Mouse (Mus musculus) limb, embryonic 13.5 days (tissue): ENCODE data around the gene Tmem253. TPM values are rescaled to one million over a fixed set of nuclear protein-coding genes. Genes with fewer than 3 reads are reported as not detected.
"Not testable (repeated sequence)": the region's sequence is repeated elsewhere in the genome, so short reads cannot be mapped to it uniquely, and the experiment has no call there.

Experiments
- ATAC-seq: fragments of 200-750 bp; cut with Nextera tagmentation; 2 replicates; pipeline ENCODE4 v1.8.0; 2017; ENCODE audit warnings: low read depth, moderate number of reproducible peaks, moderate TSS enrichment; ENCODE audit not compliant: low FRiP score
- H3K27ac ChIP-seq: fragments of 300-500 bp; sonication (generic); 2 replicates; pipeline ENCODE4 v1.5.1; 2015; ENCODE audit warnings: inconsistent platforms, mild to moderate bottlenecking, moderate library complexity
- H3K27me3 ChIP-seq: fragments of 300-500 bp; sonication (generic); 2 replicates; pipeline ENCODE4 v1.6.1; 2015; ENCODE audit warnings: mild to moderate bottlenecking, inconsistent platforms
- H3K36me3 ChIP-seq: fragments of 300-500 bp; sonication (generic); 2 replicates; pipeline ENCODE4 v1.6.1; 2015; ENCODE audit warnings: inconsistent platforms, mild to moderate bottlenecking, moderate library complexity
- H3K4me1 ChIP-seq: fragments of 300-500 bp; sonication (generic); 2 replicates; pipeline ENCODE4 v1.6.1; 2015; ENCODE audit warnings: inconsistent platforms
- H3K4me2 ChIP-seq: fragments of 300-500 bp; sonication (generic); replicated peaks from 2 replicates; pipeline ENCODE4 v1.6.1; 2015; ENCODE audit warnings: inconsistent platforms, mild to moderate bottlenecking, moderate library complexity
- H3K4me3 ChIP-seq: fragments of 300-500 bp; sonication (generic); 2 replicates; pipeline ENCODE4 v1.5.1; 2015; ENCODE audit warnings: moderate library complexity, mild to moderate bottlenecking, inconsistent platforms
- H3K9ac ChIP-seq: fragments of 300-500 bp; sonication (generic); 2 replicates; pipeline ENCODE4 v1.6.1; 2015; ENCODE audit warnings: mild to moderate bottlenecking, inconsistent platforms
- H3K9me3 ChIP-seq: fragments of 300-500 bp; sonication (generic); 2 replicates; pipeline ENCODE4 v1.6.1; 2016; ENCODE audit warnings: inconsistent platforms
- WGBS: fragments of 180-500 bp; shearing (Covaris S2); methylation state at CpG from one replicate; pipeline ENCODE4 v1.1.7; 2015; 5-methylcytosine and 5-hydroxymethylcytosine counted together
- polyA plus RNA-seq: library from polyadenylated mRNA; unstranded; fragments of >200 nt; fragmentation: Nextera tagmentation; extraction: Ambion mirVana; gene quantifications from 2 replicates; pipeline ENCODE4 v1.2.1, GENCODE M21; 2015

Tmem253 gene
- polyA plus RNA-seq, 1 experiment from 2014 or later: 1.4 TPM

DNA sequence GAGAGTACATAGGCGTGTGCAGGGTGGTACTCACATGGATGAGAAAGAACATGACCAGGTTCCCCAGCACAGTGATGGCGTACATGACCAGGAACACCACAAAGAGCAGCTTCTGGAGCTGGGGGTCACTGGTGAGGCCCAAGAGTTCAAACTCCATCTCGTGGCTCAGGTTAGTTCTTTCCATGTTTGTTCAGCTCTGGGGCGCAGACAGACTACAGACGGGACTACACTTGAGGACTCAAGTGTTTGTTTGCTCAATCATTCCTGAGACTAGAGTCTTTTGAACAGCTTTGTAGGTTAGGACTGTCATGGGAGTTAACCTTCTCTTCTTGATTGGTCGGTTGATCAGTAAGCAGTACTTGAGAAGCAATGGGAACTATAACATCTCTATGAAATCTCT is 20.5 kb downstream of the Tmem253 start:
- H3K9ac ChIP-seq: no peak overlapping the region
- H3K4me1 ChIP-seq: no peaks in the 10 kb centered on the region
- no peaks in the 10 kb centered on the region for H3K36me3 ChIP-seq
- H3K27me3 ChIP-seq: no peaks in the 10 kb centered on the region
- no peak overlapping the region for H3K27ac ChIP-seq
- H3K4me3 ChIP-seq: no peak overlapping the region
- no peak for ATAC-seq
- no peak overlapping the region for H3K4me2 ChIP-seq
- no peaks in the 10 kb centered on the region for H3K9me3 ChIP-seq
- WGBS: 92% methylated on average over 6 of the region's 6 CpGs

DNA sequence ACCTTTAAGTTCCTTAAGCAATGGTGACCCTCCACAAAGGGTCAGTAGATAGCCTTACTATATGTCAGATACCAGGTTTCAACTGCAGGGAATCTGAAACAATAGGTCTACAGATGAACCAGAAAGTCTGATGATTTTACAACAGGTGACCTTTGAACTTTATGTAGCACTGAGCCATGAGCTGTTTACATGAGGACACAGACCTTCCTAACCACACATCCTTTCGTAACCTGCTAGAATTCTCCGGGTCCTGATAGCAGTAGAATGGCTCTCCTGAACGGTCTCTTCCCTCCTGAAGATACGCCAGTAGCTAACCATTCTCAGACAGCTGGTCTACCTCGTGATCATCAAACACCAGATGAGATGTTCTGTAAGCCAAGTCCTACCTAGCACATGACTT is 23.9 kb downstream of the Tmem253 start:
- Histone ChIP-seq H3K9ac (no peak overlapping the region), H3K27me3 (0 out of 2 replicates have a peak, but pooled peaks cover 5% of the 10 kb centered on the region), H3K9me3 (no peaks in the 10 kb centered on the region), H3K4me1 (no peaks in the 10 kb centered on the region), H3K4me3 (no peak overlapping the region), H3K4me2 (no peak overlapping the region), H3K27ac (no peak overlapping the region), H3K36me3 (no peaks in the 10 kb centered on the region)
- WGBS: 86% methylated on average over 5 of the region's 5 CpGs
- no peak for ATAC-seq

DNA sequence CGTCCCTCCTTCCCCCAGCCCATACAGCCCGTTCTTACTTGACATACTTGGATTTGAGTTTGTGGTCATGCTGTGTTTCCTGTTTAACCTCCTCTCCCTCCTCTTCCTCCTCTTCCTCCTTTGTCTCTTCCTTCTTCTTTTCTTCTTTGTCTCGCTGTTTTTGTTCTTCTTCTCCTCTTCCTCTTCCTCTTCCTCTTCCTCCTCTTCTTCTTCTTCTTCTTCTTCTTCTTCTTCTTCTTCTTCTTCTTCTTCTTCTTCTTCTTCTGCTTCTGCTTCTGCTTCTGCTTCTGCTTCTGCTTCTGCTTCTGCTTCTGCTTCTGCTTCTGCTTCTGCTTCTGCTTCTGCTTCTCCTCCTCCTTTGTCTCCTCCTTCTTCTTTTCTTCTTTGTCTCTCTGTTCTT is 26.9 kb downstream of the Tmem253 start, which contains the start of gene Olfr221:
Gene Olfr221 (minus strand): TSS at position 101 of the 400 bp plus-strand sequence.
- H3K27ac ChIP-seq, H3K4me1 ChIP-seq, H3K27me3 ChIP-seq, H3K4me3 ChIP-seq, H3K9me3 ChIP-seq, H3K36me3 ChIP-seq, H3K4me2 ChIP-seq, H3K9ac ChIP-seq, ATAC-seq: not testable (repeated sequence)
- 70% methylated on average over 3 of the region's 3 CpGs for WGBS

DNA sequence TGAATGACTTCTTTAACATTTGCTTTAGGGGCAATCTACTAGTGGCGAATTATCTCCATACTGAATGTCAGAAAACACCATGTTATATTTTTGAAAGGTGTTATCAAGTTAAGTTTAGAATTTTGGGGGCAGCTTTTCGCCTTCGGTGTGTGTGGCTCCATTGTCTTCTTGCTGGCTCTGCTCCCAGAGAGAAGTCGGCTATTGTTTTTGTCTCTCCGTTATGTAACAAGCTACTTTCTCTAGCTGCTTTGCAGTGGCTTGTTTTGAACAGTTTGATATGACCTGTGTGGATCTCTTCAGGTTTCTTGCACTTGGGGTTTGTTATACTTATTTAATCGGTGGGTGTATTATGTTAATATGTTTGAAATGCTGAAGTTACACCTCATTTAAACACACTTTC is 28.0 kb downstream of the Tmem253 start:
- Histone ChIP-seq H3K27me3 (0 out of 2 replicates have a peak, but pooled peaks cover 5% of the 10 kb centered on the region), H3K9ac (no peak overlapping the region), H3K4me3 (no peak overlapping the region), H3K9me3 (no peaks in the 10 kb centered on the region), H3K4me2 (no peak overlapping the region), H3K36me3 (no peaks in the 10 kb centered on the region), H3K27ac (no peak overlapping the region), H3K4me1 (no peaks in the 10 kb centered on the region)
- WGBS: 77% methylated on average over 6 of the region's 6 CpGs
- ATAC-seq: no peak

DNA sequence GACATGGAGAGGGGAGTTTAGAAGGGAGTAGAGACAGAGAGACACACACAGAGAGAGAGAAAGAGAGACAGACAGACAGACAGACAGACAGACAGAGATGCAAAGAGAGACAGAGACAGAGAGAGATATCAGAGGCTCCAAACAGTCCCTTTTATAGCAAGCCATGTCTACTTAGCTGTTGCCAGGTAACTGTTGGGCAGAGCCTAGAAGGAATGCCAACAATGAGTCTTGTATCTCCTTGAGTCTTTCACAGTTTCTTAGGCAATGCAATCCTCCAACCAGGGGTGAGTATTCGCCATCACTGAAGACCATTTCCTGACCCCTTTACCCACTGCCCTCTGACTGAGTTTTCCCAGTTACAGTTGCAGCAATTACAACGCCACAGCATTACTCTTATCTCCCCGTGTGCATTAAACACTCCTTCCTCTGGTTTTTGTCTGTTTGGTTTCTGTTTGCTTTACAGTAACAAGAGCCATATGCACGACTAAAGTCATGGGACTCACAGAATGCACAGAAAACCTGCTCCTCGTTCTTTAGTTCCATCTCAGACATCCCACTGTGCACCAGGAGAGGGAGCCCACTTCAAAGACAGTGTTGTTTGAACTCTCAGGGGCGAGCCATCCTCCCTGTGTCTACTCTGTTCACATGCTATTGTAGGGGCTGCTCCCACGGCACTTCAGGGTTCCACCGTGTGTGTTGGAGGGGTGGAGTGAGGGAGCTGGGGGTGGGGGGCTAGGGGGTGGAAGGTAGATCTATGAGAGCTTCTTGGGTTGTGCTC is 29.6 kb downstream of the Tmem253 start:
- H3K27me3 ChIP-seq: 0 out of 2 replicates have a peak, but pooled peaks cover 5% of the 10 kb centered on the region
- 11% methylated on average over 8 of the region's 8 CpGs for WGBS
- 0 out of 2 replicates have a peak overlapping the region, but pooled peaks have one; percentile 9 for H3K4me2 ChIP-seq
- H3K4me1 ChIP-seq: no peaks in the 10 kb centered on the region
- H3K36me3 ChIP-seq: no peaks in the 10 kb centered on the region
- H3K9ac ChIP-seq: no peak overlapping the region
- ATAC-seq: no peak
- H3K4me3 ChIP-seq: no peak overlapping the region
- no peaks in the 10 kb centered on the region for H3K9me3 ChIP-seq
- no peak overlapping the region for H3K27ac ChIP-seq

DNA sequence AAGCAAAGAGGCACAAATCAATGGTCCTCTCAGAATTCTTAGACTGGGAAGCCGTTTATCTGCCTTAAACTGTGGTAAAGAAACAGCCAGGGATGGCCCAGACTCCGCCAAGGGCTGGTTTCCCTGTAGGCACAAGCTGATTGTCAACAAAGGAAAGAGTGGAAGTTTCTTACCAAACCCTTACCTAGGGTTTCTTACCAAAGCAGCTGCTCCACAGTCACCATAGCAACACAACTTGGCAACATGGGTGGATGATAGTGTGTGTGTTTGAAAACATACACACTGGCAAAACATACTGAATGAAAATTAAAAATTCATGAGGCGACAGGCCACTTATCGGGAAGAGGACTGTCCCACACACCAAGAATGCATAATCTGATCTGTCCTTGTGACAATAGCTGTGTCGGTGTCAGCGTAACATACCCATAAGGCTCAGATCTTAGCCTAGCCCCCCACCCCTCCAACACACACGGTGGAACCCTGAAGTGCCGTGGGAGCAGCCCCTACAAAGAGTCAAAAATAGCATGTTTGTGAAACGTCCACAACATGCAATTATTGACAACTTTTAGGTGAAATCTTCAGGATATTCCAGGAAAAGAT is 30.6 kb downstream of the Tmem253 start:
- no peak overlapping the region for H3K4me3 ChIP-seq
- 0 out of 2 replicates have a peak, but pooled peaks cover 5% of the 10 kb centered on the region for H3K27me3 ChIP-seq
- H3K27ac ChIP-seq: no peak overlapping the region
- H3K9ac ChIP-seq: no peak overlapping the region
- no peaks in the 10 kb centered on the region for H3K4me1 ChIP-seq
- no peaks in the 10 kb centered on the region for H3K36me3 ChIP-seq
- ATAC-seq: no peak
- 83% methylated on average over 9 of the region's 9 CpGs for WGBS
- H3K9me3 ChIP-seq: no peaks in the 10 kb centered on the region
- no peak overlapping the region for H3K4me2 ChIP-seq

DNA sequence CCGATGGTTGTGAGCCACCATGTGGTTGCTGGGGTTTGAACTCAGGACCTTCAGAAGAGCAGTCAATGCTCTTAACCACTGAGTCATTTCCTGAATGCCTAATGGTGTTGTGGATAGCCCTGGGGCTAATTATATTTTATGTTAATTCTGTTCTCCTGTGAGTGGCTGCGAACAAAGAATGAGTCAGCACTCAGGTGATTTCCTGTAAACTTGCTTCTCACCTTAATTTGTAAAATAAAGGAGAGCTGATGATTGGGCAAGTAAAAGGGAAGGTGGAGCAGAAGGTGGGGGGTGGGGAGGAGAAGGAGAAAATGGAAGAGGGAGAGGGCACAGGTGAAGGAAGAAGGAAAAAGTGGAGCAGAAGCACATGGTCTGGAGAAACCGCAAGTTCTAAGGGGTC is 37.3 kb downstream of the Tmem253 start:
- not testable (repeated sequence) for H3K4me3 ChIP-seq, ATAC-seq, H3K36me3 ChIP-seq, H3K9ac ChIP-seq, H3K9me3 ChIP-seq, H3K27ac ChIP-seq, H3K27me3 ChIP-seq, H3K4me1 ChIP-seq, H3K4me2 ChIP-seq
- 83% methylated on average over 3 of the region's 3 CpGs for WGBS

DNA sequence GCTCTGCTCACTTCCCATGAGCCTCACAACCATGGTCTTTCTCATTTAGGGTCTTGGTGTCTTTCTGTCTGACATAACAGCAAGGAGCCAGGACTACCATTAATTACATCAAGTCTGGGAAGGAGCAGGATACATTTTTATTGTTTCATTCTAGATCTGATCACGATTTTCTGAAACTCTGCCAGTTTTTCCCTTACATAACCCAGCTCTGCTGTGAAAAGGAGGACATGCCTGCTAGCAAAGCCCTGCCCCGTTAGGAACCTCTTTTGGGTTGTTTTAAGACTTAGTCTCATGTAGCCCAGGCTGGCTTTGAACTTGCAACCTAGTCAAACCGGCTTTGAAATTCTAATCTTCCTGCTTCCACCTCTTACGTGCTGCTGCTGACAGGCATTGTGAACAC is 44.5 kb downstream of the Tmem253 start:
- Histone ChIP-seq H3K9me3 (no peaks in the 10 kb centered on the region), H3K4me2 (no peak overlapping the region), H3K27ac (no peak overlapping the region), H3K27me3 (no peaks in the 10 kb centered on the region), H3K9ac (no peak overlapping the region), H3K4me1 (no peaks in the 10 kb centered on the region), H3K36me3 (no peaks in the 10 kb centered on the region), H3K4me3 (no peak overlapping the region)
- WGBS: 64% methylated on average over 4 of the region's 4 CpGs
- no peak for ATAC-seq

DNA sequence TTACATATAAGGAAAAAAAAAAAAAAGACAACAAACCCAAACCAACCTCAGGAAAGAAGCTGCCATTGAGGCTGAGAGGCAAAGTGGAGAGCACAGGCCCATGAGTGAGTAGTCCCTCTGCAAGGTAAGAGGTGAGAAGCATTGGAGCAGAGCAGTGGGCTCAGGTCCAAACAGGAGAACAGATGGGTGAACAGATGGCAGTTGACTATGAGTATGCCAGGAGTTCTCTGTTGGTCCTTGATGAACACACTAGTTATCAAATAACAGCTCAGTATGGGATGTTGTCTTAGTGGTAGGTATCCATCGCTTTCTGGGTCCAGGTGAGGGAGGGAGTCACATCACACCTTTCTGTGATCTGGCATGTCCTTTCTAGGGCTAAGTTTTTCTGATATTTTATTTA is 45.3 kb downstream of the Tmem253 start:
- H3K27ac ChIP-seq: no peak overlapping the region
- H3K4me1 ChIP-seq: no peaks in the 10 kb centered on the region
- H3K9me3 ChIP-seq: no peaks in the 10 kb centered on the region
- H3K36me3 ChIP-seq: no peaks in the 10 kb centered on the region
- no peaks in the 10 kb centered on the region for H3K27me3 ChIP-seq
- H3K4me2 ChIP-seq: no peak overlapping the region
- no peak for ATAC-seq
- 86% methylated on average over 1 of the region's 1 CpGs for WGBS
- no peak overlapping the region for H3K4me3 ChIP-seq
- no peak overlapping the region for H3K9ac ChIP-seq

DNA sequence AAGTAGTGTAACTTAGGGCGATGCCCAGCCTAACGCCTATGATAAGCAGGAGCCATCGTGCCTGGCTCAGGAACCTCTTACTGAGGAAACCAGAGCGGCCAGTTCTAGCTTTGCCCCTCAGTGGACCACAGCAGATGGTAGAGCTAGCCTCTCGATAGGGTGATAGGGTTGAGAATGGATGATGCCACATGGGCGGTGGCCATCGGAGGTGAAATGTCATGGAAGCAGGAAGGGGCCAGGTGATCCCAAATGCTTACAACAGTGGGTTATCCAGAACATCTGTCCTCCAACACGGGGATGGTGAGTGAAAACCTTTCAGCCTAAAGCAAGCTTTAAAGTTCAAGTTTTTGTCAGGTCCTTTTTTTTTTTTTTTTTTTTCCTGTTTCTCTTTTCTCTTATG is 46.3 kb downstream of the Tmem253 start:
- Histone ChIP-seq H3K27ac (no peak overlapping the region), H3K4me3 (no peak overlapping the region), H3K27me3 (no peaks in the 10 kb centered on the region), H3K9ac (no peak overlapping the region), H3K9me3 (no peaks in the 10 kb centered on the region), H3K36me3 (no peaks in the 10 kb centered on the region), H3K4me2 (no peak overlapping the region), H3K4me1 (no peaks in the 10 kb centered on the region)
- WGBS: 86% methylated on average over 8 of the region's 8 CpGs
- no peak for ATAC-seq

DNA sequence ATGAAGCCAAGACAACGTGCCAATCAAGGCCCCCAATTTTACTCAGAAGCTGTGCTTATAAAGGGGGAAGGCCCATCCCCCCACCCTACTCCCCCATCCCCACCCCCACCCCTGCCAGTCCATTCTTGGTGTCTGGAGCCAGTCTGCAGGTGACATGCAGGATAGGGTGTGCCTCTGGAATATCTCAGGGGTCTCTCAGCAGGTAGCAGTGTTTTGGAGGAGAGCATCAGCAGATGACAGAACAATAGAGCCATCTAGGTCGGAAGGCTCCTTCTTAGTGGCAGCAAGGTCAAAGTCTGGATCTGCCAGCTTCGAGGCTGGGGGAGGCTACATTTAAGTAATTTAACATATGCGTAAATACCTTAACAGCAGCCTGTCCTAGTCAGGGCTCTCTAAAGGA is 50.7 kb downstream of the Tmem253 start:
- H3K4me2 ChIP-seq: no peak overlapping the region
- no peak overlapping the region for H3K9ac ChIP-seq
- no peak for ATAC-seq
- H3K27me3 ChIP-seq: no peaks in the 10 kb centered on the region
- peaks cover 7% of the 10 kb centered on the region for H3K36me3 ChIP-seq
- no peak overlapping the region for H3K27ac ChIP-seq
- no peaks in the 10 kb centered on the region for H3K9me3 ChIP-seq
- H3K4me1 ChIP-seq: peaks cover 8% of the 10 kb centered on the region; the same call in 1 of the 2 replicates
- H3K4me3 ChIP-seq: no peak overlapping the region
- WGBS: 62% methylated on average over 4 of the region's 4 CpGs
